Mouse (Mus musculus) ES-E14 (cell line): ENCODE data around the gene Nedd4.

Experiments
- CHD2 ChIP-seq: IDR thresholded peaks from 2 replicates; pipeline ENCODE4 v1.6.1; 2014; ENCODE audit warnings: mild to moderate bottlenecking, low read depth, low read length, inconsistent platforms
- HCFC1 ChIP-seq: IDR thresholded peaks from 2 replicates; pipeline ENCODE4 v1.6.1; 2012; ENCODE audit warnings: low read length, inconsistent platforms, borderline replicate concordance; ENCODE audit not compliant: insufficient read depth
- ZC3H11A ChIP-seq: IDR thresholded peaks from 2 replicates; pipeline ENCODE4 v1.6.1; 2012; ENCODE audit warnings: low read depth, mild to moderate bottlenecking, inconsistent platforms, low read length, borderline replicate concordance

DNA sequence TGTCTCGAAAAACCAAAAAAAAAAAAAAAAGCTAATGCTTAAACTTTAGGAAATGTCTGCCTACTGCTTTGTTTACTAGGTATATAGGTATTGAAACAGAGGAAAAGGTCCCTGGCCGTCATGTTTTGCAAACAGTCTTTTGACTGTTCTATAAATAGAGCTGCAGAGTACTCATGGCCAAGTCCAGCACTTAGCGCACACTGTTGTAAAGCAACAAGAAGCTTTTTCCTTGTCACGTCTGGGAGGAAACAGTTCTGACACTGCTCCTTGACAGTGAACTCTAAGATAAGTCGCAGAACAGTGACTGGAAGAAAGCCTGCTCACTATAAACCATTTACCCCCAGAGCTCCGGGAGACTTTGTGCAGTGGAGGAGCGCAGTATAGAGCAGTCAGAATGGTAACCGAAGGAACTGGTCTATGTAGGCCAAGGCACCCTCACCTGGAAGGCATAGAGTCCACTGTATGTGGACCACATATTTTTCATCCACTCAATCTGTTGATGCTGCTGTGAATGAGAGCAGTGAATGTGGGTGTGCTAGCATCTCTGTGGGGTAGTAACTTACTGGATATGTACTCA, 19.6 kb downstream of the Nedd4 start:
- no peak for TF ChIP-seq CHD2
- no peak for TF ChIP-seq ZC3H11A
- TF ChIP-seq HCFC1, result no peak
